Mouse (Mus musculus): ENCODE measurements at regions not wholly inside any gene's neighbourhood (a gene's known extent, or its start where the extent isn't known, plus 50 kb on each side); places are given as distances from the start of the nearest gene placed in this dataset.

GRCm38 (mm10) chr3:130936336-130936735, 173.9 kb upstream of the Lef1 start:
- DNase-seq, result no peak

DNA sequence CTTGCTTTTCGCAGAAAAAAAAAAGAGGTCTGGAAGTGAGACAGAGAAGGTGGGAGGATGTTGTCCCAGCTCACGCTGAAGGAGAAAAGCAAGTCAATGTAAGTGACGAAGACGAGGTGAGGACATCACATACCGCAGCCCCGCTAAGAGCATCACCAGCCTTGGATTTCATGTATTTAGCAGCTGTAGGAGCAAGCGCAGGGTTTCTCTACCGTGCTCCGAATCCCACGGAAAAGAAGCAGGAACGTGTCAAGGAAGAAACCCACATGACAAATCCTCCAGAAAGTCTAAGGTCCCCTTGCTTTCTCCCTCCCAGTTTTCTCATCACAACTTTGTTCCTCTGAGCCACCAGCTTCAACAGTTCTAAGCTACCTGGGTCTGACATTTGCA, 174.3 kb upstream of the Lef1 start:
- no peak for DNase-seq

GRCm38 (mm10) chr3:130935302-130935925, 174.9 kb upstream of the Lef1 start:
- DNase-seq, result no peak

GRCm38 (mm10) chr3:130932723-130933122, 177.5 kb upstream of the Lef1 start:
- DNase-seq, result no peak

GRCm38 (mm10) chr3:130932226-130932625, 178.0 kb upstream of the Lef1 start:
- DNase-seq, result no peak

DNA sequence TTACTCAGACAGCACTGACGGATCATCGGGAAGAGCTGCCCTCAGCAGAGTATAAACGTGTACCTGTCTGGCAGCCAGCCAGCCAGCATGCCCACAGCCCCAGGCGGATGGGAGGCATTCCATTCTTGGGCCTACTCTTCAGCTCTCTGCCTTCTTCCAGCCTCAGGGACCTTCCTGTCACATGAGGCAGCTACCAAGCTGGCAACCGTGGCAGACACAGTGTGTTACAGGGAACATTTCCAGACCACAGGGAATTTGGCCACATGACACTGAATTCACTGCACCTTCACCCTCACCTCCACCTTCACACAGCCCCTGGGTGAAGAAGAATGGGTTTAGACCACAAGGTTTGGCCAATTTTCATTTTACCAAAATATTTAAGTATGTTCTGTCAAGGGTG, 185.3 kb upstream of the Lef1 start:
- no peak for DNase-seq

DNA sequence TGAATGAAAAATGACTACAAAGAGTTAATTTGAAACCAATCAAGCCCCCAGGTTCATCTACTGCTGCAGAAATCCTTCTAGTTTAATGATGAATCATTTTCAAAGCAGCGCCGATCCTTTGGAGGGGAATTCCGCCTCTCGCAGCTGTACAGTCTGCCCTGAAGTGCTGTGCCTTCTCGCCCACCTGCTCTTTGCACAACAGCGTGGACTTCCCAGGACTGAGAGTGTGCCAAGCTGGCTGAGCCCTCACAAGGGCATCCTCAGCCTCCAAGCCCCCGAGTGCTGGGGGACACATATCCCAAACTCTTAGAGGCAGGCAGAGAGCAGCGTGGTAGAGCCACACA, 186.7 kb upstream of the Lef1 start:
- DNase-seq, result no peak

- DNase-seq, result no peak
Measured at GRCm38 (mm10) chr3:130922812-130923614, 187.3 kb upstream of the Lef1 start.

DNA sequence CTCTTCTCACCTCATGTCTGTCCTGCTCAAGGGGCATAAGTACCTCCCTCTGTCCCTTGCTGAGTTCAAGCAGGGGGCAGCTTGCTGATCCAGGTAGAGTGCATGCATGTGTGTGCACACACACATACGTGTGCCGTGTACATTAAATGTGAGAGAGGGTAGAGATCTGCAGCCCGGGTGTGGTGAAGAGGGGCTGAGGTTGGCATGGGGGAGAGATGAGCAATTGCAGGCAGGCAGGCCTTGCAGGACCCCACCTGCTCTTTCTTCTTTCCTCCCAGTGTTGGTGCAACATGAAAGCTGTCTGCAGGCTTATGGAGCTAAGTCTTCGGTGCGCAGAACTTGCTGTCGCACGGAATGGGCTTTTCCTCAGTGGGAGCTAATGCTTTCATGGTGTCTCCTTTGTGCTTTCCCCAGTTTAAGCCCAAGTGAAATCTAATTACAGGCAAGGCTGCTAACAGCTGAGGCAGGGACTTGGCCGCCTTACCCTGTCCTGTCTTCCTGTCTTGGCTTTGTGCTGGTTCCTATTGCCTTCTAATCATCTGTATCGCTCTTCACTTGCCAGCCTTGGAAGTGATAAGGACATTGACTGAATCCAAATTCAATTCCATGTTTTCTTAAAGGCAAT, 188.5 kb upstream of the Lef1 start:
- no peak for DNase-seq

- peak; percentile 27 for DNase-seq
Measured at GRCm38 (mm10) chr3:130913812-130914211, 183.6 kb upstream of the Rpl34 start.

DNA sequence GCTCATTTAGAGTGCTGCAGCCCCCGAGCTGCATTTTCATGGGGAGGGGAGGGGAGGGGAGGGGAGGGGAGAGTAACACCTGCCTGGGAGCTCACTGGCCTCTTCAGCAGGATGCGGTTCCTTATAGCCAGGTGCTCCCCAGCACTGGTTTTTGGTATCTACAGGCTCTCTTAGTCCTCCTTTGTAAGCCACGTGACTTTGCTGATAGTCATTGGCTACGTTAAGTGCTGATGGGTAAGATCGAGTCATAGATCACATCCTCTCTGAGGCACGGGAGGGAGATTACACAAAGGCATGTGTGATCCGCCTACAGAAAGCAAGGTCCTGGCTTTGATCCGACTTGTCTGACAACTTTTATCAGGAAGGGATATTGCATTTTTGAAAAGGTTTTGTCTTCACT, 174.9 kb upstream of the Rpl34 start:
- DNase-seq, result no peak

- DNase-seq, result no peak
Measured at GRCm38 (mm10) chr3:130903329-130903728, 173.1 kb upstream of the Rpl34 start.

GRCm38 (mm10) chr3:130902376-130902775, 172.2 kb upstream of the Rpl34 start:
- DNase-seq, result no peak

DNA sequence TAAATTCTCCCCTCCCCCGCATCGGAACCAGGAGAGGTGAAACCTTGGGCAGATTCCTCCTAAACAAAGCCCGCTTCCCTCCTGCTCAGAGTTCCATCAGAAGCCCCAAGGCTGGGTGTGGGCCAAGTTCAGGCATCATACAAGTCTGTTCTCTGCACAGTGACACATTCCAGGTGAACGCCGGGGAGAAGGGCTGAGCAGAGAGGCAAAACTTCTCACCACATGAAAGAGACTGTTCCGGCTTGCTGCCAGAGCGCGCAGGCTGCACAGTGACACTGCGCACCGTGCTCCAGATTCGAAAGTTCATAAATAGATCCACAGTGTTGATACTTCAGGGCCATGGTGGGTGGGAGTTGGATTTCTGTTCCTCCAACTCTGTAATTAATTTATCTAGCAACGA, 171.1 kb upstream of the Rpl34 start:
- DNase-seq, result no peak

DNA sequence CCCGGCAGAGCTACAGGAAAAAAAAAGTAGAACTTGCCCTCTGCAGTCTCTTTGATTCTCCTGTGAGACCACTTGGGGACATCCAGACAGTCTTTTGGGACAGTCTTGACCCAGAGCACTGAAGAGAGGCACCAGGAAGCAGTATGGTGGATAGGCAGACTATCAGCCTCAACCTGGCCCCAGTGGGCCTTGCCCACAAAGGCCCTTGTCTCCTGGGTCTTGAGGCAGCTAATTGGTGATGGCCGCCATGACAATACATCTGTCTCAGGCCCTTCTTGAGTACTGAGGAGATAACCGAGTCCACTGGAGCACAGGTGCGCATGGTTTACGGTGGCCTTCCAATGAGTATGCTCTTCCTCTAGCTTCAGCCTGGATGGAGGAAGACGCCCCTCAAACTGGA, 170.6 kb upstream of the Rpl34 start:
- no peak for DNase-seq

DNA sequence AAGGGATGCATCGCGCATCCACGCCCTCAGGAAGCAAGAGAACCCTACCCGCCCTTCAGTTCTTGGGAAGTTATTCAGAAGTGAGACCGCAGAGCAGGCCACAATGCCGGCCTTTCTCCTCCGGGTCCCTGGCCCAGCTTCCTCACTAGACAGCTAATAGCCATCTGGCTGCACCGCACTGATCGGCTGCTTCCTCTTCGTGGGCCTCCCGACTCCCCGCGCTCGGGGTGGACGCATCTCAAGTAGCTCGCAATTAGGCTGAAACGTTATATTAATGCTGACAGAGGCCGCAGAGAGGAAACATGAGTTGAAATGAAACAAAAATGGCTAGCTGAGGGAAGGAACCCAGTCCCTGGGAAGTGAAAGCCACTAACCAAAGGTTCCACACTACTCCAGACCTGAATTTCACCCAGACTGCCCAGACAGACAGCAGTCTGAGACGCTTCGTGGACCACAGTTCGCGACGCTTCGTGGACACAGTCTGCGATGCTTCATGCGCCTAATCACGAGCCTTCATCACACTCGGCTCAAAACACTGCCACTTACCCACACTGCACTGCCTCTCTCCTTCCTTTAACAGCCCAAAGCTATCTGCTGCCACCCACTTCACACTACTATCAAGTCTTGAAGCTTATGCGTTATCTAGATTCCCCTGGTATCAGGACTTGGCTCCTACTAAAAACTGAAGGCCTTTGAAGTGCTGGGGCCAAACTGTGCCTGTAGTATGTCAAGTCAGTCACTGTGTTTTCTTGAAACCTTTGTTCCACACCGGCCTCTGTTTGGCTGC, 170.0 kb upstream of the Rpl34 start:
- no peak for DNase-seq

GRCm38 (mm10) chr3:130894168-130894814, 164.1 kb upstream of the Rpl34 start:
- DNase-seq, result no peak

GRCm38 (mm10) chr3:130891310-130891709, 161.1 kb upstream of the Rpl34 start:
- no peak for DNase-seq

GRCm38 (mm10) chr3:130888587-130888986, 158.4 kb upstream of the Rpl34 start:
- no peak for DNase-seq

- DNase-seq, result peak; percentile 26
Measured at GRCm38 (mm10) chr3:130887540-130888312, 157.5 kb upstream of the Rpl34 start.

GRCm38 (mm10) chr3:130885974-130886373, 155.8 kb upstream of the Rpl34 start:
- DNase-seq, result no peak

GRCm38 (mm10) chr3:130884393-130884792, 154.2 kb upstream of the Rpl34 start:
- DNase-seq, result peak; percentile 27

Measured in adrenal gland, postnatal 10 days (tissue).